Mouse (Mus musculus) heart, postnatal 0 days (tissue): ENCODE data around the gene Kctd21.

Experiments used
- CTCF ChIP-seq: IDR thresholded peaks from 2 replicates; pipeline ENCODE4 v1.5.1; 2016; ENCODE audit warnings: antibody characterized with exemption, control low read depth, low read depth
- EP300 ChIP-seq: IDR thresholded peaks from 2 replicates; pipeline ENCODE4 v1.6.1; 2016; ENCODE audit warnings: antibody characterized with exemption, low read depth

GRCm38 (mm10) chr7:97358347-97358746 lies 26.2 kb downstream of the Kctd21 start:
- TF ChIP-seq CTCF: no peak
- no peak for TF ChIP-seq EP300
